Comparison of ENCODE assay signal across 8 mouse cellular contexts in genomic region chrX:151169261-151169961, GRCm38 (mm10). TPM values are rescaled to one million over a fixed set of nuclear protein-coding genes. Genes with fewer than 3 reads are reported as not detected.
DNase-seq lines count a peak whose midpoint lies in the region; ATAC-seq and TF ChIP-seq lines count a peak whose summit lies in the region.

No protein-coding gene starts in this region.

- peak; percentile 95 for DNase-seq in forebrain, embryonic 14.5 days (ENCODE audit: low spot score)
- DNase-seq in heart, postnatal 10 days, result peak; percentile 53 to 54
- peak; percentile 60 to 68 for DNase-seq in layer of hippocampus, adult 18-20 months (ENCODE audit: low spot score in 2 of 2)
- DNase-seq in ovary, postnatal 36 days (ENCODE audit: low spot score), result peak; percentile 74
- peak; percentile 8 for DNase-seq in urinary bladder, postnatal 10 days (ENCODE audit: low spot score)

- peak overlapping the region; percentile 98 for H3K4me3 ChIP-seq in ES-Bruce4 (ENCODE audit: low read depth, low read length)
- peak overlapping the region; percentile 44 for H3K4me3 ChIP-seq in forebrain, embryonic 14.5 days (ENCODE audit: low read depth, low read length)
- H3K4me3 ChIP-seq in liver, embryonic 16.5 days (ENCODE audit: low read depth, low read length), result peak overlapping the region; percentile 42

- H3K9ac ChIP-seq in ES-Bruce4 (ENCODE audit: low read depth, poor library complexity, severe bottlenecking), result peak overlapping the region; percentile 68
- H3K9ac ChIP-seq in forebrain, embryonic 14.5 days (ENCODE audit: low read length), result peak overlapping the region; percentile 60
- H3K9ac ChIP-seq in liver, embryonic 16.5 days (ENCODE audit: low read depth, low read length), result no peak overlapping the region

- no peaks in the 10 kb centered on the region for H3K9me3 ChIP-seq in ES-Bruce4 (replicated peaks; ENCODE audit: control insufficient read depth, insufficient read depth, low read length, poor library complexity, severe bottlenecking)
- no peaks in the 10 kb centered on the region for H3K9me3 ChIP-seq in forebrain, embryonic 14.5 days (replicated peaks; ENCODE audit: control insufficient read depth, low read length)
- no peaks in the 10 kb centered on the region for H3K9me3 ChIP-seq in liver, embryonic 16.5 days (replicated peaks; ENCODE audit: control insufficient read depth, low read length)

- ATAC-seq in cerebellum, adult (ENCODE audit: insufficient number of reproducible peaks, low FRiP score, low TSS enrichment), result peak; percentile 75
- peak; percentile 92 for ATAC-seq in forebrain, embryonic 14.5 days
- ATAC-seq in liver, embryonic 16.5 days (ENCODE audit: low read depth), result 0 out of 2 replicates have a peak, but pooled peaks have one; percentile 13

- no peaks in the 10 kb centered on the region for H3K36me3 ChIP-seq in ES-Bruce4 (ENCODE audit: control insufficient read depth, insufficient read depth, low read length, poor library complexity, severe bottlenecking)
- H3K36me3 ChIP-seq in forebrain, embryonic 14.5 days (ENCODE audit: control insufficient read depth, insufficient read depth, low read length), result no peaks in the 10 kb centered on the region
- no peaks in the 10 kb centered on the region for H3K36me3 ChIP-seq in liver, embryonic 16.5 days (ENCODE audit: control insufficient read depth, insufficient read depth)

- no peak for TF ChIP-seq POLR2A in ES-Bruce4 (IDR thresholded peaks at IDR 0.05; ENCODE audit: insufficient read depth, low read length)

- TF ChIP-seq EP300 in ES-Bruce4 (IDR thresholded peaks at IDR 0.05; ENCODE audit: insufficient read depth, low read depth, low read length), result no peak

- peak overlapping the region; percentile 54 for H3K4me2 ChIP-seq in forebrain, embryonic 14.5 days (ENCODE audit: low read length)
- H3K4me2 ChIP-seq in liver, embryonic 16.5 days (ENCODE audit: low read depth, low read length), result peak overlapping the region; percentile 47

- H3K27me3 ChIP-seq in ES-Bruce4 (ENCODE audit: control insufficient read depth, insufficient read depth, low read length, poor library complexity, severe bottlenecking), result no peaks in the 10 kb centered on the region
- no peaks in the 10 kb centered on the region for H3K27me3 ChIP-seq in forebrain, embryonic 14.5 days (replicated peaks; ENCODE audit: control insufficient read depth, insufficient read depth, low read length)
- peaks cover 25% of the 10 kb centered on the region for H3K27me3 ChIP-seq in liver, embryonic 16.5 days (ENCODE audit: control insufficient read depth, insufficient read depth, low read depth, low read length)

- intact Hi-C loops in heart, postnatal 10 days (cut with DNase I), result loop anchor here (5.0 kb wide), 1 partner anchor 173 kb away; the partner anchor contains the start of gene Fam120c

- peak overlapping the region; percentile 15; the same call in 1 of the 2 replicates for H3K27ac ChIP-seq in ES-Bruce4 (ENCODE audit: insufficient read depth, low read length)
- H3K27ac ChIP-seq in forebrain, embryonic 14.5 days (ENCODE audit: low read depth, low read length), result peak overlapping the region; percentile 93
- no peak overlapping the region for H3K27ac ChIP-seq in liver, embryonic 16.5 days (ENCODE audit: low read length)

- 39% methylated on average over 47 of the region's 58 CpGs for WGBS in forebrain, embryonic 14.5 days
- WGBS in liver, embryonic 16.5 days (ENCODE audit: insufficient replicate concordance), result 18% methylated on average over 52 of the region's 58 CpGs

- no peak for TF ChIP-seq CTCF in ES-Bruce4 (IDR thresholded peaks at IDR 0.05; ENCODE audit: low read depth, low read length)

- H3K4me1 ChIP-seq in ES-Bruce4 (ENCODE audit: control insufficient read depth, insufficient read depth, low read length), result no peaks in the 10 kb centered on the region
- H3K4me1 ChIP-seq in forebrain, embryonic 14.5 days (ENCODE audit: control insufficient read depth, insufficient read depth, low read length), result no peaks in the 10 kb centered on the region
- H3K4me1 ChIP-seq in liver, embryonic 16.5 days (ENCODE audit: control insufficient read depth, low read depth, low read length), result no peaks in the 10 kb centered on the region

RNA-seq across cellular contexts. Expression of gene Wnk3, which starts 28.5 kb away (rescaled TPM):
- 26.0 and 28.4 TPM in 2 replicates for polyA plus RNA-seq in ES-Bruce4 (2011; ENCODE audit: insufficient read depth, insufficient read length, low read depth, missing spikeins)
- polyA plus RNA-seq in forebrain, embryonic 14.5 days (2014; fragmentation: Nextera tagmentation; extraction: Ambion mirVana), result 18.8 and 26.4 TPM in 2 replicates
- under 1 TPM; 0.60 to 0.79 TPM for total RNA-seq in heart, postnatal 10 days (2021)
- total RNA-seq in layer of hippocampus, adult 18-20 months (2021), result 10 to 100 TPM; 41.0 to 43.4 TPM
- polyA plus RNA-seq in liver, embryonic 16.5 days (2015; fragmentation: Nextera tagmentation; extraction: Ambion mirVana), result 0.01 TPM in 2 replicates

Comparison
In these comparisons a context has a peak if more than half of its experiments do, and no peak if none do; other contexts are left out.
1. H3K4me3 ChIP-seq: peak in every context shown above with its lines; median percentile 98 in ES-Bruce4; 44 in forebrain, embryonic 14.5 days; 42 in liver, embryonic 16.5 days.
2. ATAC-seq: peak in every context shown above with its lines; median percentile 92 in forebrain, embryonic 14.5 days; 75 in cerebellum, adult; 13 in liver, embryonic 16.5 days.
3. DNase-seq: peak in every context shown above with its lines; median percentile 95 in forebrain, embryonic 14.5 days; 74 in ovary, postnatal 36 days; 64 in layer of hippocampus, adult 18-20 months; 54 in heart, postnatal 10 days; 8 in urinary bladder, postnatal 10 days.
4. RNA of gene Wnk3, which starts 28.5 kb away (polyA plus RNA-seq): 26.0 to 28.4 TPM in ES-Bruce4 and 18.8 to 26.4 TPM in forebrain, embryonic 14.5 days; 0.01 TPM in liver, embryonic 16.5 days; every median in the first group is over 10 times any median in the second.